Mouse (Mus musculus) cortical plate, adult 2 months (tissue): Measurements from ENCODE around the gene Gstm2. TPM values are rescaled to one million over a fixed set of nuclear protein-coding genes. Genes with fewer than 3 reads are reported as not detected.
"Not testable (repeated sequence)": the region's sequence is repeated elsewhere in the genome, so short reads cannot be mapped to it uniquely, and the experiment has no call there.

Experiments
- H3K27ac ChIP-seq: fragments of 200-500 bp; 2 replicates; pipeline ENCODE4 v1.5.1; 2012; ENCODE audit warnings: low read length, control low read depth, inconsistent platforms; ENCODE audit not compliant: insufficient read depth
- H3K4me1 ChIP-seq: fragments of 200-500 bp; 2 replicates; pipeline ENCODE4 v1.6.1; 2011; ENCODE audit warnings: low read length; ENCODE audit not compliant: control insufficient read depth, insufficient read depth
- H3K4me3 ChIP-seq: fragments of 200-500 bp; 2 replicates; pipeline ENCODE4 v1.5.1; 2011; ENCODE audit warnings: mild to moderate bottlenecking, low read length, control low read depth; ENCODE audit not compliant: insufficient read depth
- CTCF ChIP-seq: fragments of 200-500 bp; IDR thresholded peaks from 2 replicates; pipeline ENCODE4 v1.5.1; 2011; ENCODE audit warnings: mild to moderate bottlenecking, control low read depth, low read length; ENCODE audit not compliant: insufficient read depth; ENCODE audit errors: extremely low read depth
- POLR2A ChIP-seq: fragments of 200-500 bp; IDR thresholded peaks from 2 replicates; pipeline ENCODE4 v1.6.1; 2011; ENCODE audit warnings: mild to moderate bottlenecking, low read length, control low read depth; ENCODE audit not compliant: insufficient read depth; ENCODE audit errors: extremely low read depth
- polyA plus RNA-seq: library from polyadenylated mRNA; depleted of rRNA; stranded (reverse); fragments of >200 nt; gene quantifications from 2 replicates; pipeline ENCODE4 v1.2.3, GENCODE M21; 2012

The Gstm2 gene
- polyA plus RNA-seq, 1 experiment = 5.6 TPM

DNA sequence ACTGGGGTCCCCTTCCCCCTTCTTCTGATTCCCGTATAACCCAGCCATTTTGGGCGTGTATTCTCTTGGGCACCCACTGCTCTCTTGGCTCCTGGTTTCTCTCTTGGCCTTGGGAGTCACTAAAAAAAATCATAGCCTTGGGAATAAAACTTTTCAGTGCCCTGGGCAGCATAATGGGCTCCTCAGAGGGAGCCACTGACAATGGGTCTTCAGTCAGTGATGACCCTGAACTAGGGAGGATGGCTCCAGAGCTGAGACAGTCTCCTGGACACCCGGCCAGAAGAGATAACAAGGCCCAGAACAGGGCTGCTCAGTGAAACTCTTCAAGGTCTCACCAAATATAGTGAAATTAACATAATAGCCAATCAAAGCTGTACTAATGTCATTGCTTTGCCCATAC is 12.3 kb upstream of the Gstm2 start:
- TF ChIP-seq CTCF = no peak
- no peak for TF ChIP-seq POLR2A
- no peaks in the 10 kb centered on the region for H3K4me1 ChIP-seq
- H3K4me3 ChIP-seq = no peak overlapping the region
- no peak overlapping the region for H3K27ac ChIP-seq

DNA sequence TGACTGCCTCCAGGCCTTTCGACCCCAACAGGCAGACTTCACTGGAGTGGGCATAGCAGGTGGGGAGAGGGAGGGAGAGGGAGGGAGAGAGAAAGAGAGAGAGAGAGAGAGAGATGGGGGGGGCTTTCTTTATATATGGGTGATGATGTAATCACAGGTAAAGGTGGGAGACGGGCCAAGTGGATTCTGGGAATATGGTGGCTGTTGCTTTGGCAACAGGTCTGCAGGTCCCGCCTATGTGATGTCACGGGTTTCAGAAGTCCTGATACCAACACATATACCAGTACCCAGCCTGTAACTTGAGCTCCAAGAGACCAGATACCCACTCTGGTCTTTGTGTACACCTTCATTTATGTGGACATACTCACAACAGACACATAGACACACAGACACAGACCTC is 10.3 kb upstream of the Gstm2 start:
- H3K4me1 ChIP-seq = no peaks in the 10 kb centered on the region
- H3K27ac ChIP-seq = no peak overlapping the region
- TF ChIP-seq POLR2A = no peak
- TF ChIP-seq CTCF = no peak
- no peak overlapping the region for H3K4me3 ChIP-seq

DNA sequence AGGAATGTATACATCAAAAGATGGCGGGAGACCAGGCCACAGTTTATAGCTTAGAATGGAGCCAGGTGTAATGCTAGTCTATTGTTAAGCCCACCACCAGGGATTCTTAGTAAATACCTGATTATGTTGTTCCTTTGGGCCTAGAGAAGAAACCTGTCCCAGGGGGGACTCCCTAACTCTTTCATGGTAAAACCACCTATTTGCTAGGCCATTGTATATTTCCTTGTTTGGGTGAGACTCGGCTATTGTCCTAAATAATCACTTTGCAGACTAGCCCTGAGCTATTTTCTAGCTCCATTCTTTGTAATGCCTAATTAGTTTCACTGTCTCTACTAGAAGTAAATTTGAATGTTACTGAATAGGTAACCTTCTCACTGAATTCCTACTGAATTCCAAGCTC is 9.7 kb upstream of the Gstm2 start:
- not testable (repeated sequence) for H3K27ac ChIP-seq, H3K4me3 ChIP-seq, H3K4me1 ChIP-seq

DNA sequence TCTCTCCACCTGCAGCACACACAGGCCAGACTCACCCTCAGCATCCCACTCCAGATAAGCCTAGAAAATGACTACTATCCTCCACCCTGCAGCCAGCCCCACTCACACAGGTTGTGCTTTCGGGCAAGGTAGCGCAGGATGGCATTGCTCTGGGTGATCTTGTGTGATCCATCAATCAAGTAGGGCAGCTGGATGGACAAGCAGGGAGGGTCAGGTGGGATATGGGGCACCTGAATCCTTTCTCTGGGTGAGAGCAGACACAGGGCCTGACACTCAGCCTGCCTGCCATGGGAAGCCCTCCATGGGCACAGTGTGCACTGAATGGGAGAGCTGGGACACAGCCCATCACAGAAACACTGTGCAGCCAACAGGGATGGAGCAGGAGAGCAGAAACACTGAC is 1.1 kb downstream of the Gstm2 start:
- H3K4me3 ChIP-seq, H3K4me1 ChIP-seq, H3K27ac ChIP-seq: not testable (repeated sequence)

DNA sequence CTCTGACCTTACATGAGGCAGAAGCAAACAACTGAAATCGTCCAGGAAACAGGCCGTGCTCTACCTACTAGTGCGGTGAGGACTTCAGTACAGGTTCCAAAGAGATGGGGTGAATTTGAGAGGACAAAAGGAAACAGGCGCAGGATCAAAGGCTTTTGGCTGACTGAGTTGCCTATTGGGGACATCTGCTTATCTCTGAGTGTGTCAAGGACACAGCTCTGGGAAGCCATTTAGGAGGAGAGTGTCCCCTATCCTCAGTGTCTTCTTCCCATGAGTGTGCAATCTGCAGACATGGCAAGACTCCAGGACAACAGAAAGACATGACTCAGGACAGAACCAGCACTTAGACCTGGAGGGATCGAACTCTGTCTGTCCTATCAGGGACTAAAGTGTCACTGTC is 1.8 kb downstream of the Gstm2 start:
- no peak overlapping the region for H3K27ac ChIP-seq
- no peak overlapping the region for H3K4me3 ChIP-seq
- TF ChIP-seq CTCF (no peak), POLR2A (no peak)
- no peaks in the 10 kb centered on the region; the same call in 1 of the 2 replicates for H3K4me1 ChIP-seq

DNA sequence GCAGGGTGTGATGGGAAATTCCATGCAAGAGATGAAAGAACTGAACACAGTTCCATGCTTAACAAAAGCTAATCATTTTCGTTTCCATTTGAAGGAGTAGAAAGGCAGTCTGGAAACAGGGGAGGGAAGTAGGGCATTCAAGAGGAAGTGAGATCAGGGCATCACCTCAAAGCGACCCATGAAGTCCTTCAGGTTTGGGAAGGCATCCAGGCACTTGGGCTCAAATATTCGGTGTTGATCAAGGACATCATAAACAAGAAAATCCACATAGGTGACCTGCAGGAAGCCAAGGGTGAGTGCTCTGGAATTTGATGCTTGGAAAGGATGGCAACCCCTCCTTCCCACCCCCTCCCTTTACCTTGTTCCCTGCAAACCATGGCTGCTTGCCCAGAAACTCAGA is 2.5 kb downstream of the Gstm2 start:
- no peak for TF ChIP-seq POLR2A
- no peak for TF ChIP-seq CTCF
- Histone ChIP-seq H3K4me3 (no peak overlapping the region), H3K4me1 (no peaks in the 10 kb centered on the region; the same call in 1 of the 2 replicates), H3K27ac (no peak overlapping the region)

DNA sequence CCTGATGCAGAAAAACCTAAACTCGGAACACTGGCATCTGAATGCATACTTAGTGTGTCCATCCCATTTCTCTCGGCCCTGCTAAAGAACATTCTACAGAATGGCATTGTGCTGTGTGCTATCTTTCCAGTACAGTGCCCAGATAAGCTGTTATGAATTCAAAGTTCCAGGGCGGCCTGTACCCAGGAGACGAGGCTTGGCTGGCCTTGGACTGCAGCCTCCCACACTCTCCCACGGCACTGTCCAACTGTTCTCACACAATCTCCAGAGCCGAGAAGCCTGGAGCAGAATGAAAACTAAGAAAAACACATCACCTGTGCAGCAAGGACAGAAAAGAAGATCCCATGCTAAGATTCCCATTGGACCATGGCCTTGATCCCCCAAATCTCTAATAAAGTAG is 3.5 kb downstream of the Gstm2 start:
- Histone ChIP-seq H3K27ac (no peak overlapping the region), H3K4me3 (no peak overlapping the region), H3K4me1 (no peaks in the 10 kb centered on the region; the same call in 1 of the 2 replicates)
- TF ChIP-seq CTCF (no peak), POLR2A (no peak)

DNA sequence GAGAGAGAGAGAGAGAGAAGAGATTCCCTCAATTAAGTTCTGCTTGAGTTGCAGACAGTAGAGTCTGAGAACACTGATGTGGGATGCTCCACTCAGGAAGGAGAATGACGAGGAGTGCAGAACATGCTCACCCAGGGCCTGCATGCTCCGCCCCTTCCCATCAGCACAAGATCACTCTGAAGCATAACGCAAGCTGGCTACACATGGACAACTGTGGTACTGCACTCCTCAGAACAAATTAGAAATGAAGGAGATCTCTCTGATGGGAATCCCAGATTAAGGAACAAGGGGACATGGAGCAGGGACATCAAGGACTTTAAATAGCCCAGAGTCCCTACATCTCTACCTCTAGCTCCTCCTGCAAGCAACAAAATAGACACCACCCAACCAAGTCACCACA is 5.0 kb downstream of the Gstm2 start:
- no peak overlapping the region for H3K27ac ChIP-seq
- no peak for TF ChIP-seq POLR2A
- TF ChIP-seq CTCF = no peak
- no peak overlapping the region for H3K4me3 ChIP-seq
- no peaks in the 10 kb centered on the region; the same call in 1 of the 2 replicates for H3K4me1 ChIP-seq

DNA sequence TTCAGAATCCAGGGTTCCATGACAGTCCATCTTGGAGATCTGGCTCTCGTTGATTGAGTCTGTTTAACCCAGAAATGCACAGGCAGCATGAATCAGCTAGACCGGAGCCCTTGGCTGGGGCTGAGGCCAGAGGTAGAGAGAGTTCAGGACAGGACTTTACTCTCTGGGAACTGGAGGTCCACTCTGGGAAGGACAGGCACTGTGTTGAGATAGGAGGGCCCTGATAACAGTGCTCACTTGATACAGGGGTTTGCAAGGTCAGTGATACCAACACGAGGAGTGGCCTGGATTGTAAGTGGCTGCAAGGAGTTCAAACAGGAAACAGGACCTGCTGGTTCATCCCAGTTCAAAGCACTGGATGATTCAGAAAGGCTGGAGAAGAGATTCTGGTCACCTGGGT is 8.6 kb downstream of the Gstm2 start:
- no peak overlapping the region for H3K4me3 ChIP-seq
- TF ChIP-seq CTCF (no peak), POLR2A (no peak)
- no peaks in the 10 kb centered on the region for H3K4me1 ChIP-seq
- H3K27ac ChIP-seq = no peak overlapping the region

DNA sequence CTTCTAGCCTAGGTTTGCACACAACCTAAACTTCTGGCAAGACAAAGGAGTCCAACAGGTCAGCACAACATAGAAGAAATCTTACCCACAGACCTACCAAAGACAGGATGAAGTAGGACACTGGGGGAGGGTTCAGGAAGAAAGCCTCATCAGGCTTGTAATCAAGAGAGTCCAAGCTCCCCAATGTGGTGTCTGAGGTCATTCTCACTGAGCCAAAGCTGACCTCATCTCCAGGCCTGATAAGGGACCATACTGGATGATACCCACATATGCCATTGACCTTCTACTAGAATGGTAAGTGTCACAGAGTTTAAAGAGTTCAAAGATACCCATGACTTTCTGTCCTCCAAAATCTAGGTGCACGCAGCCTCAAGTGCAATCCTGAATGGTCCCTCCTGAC is 12.0 kb downstream of the Gstm2 start:
- Histone ChIP-seq H3K4me1 (no peaks in the 10 kb centered on the region), H3K27ac (no peak overlapping the region), H3K4me3 (no peak overlapping the region)
- TF ChIP-seq CTCF (no peak), POLR2A (no peak)

DNA sequence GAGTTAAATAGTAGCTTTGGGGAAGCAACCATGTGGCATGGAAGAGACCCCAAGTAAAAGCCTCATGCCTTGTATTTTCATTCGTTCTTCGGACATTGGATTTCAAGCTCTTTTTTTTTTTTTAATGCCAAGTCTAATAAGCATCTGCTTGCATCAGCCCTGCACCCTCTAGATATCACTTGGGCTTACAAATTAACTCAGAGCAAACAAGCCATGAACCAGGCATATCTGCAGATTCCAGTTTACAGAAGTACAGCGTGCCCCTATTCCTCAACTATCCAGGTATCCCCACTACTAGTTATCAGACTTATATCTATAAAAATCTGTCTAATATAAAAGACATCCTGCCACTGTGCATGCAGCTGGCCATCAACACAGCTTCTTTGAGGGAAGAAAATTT is 14.2 kb downstream of the Gstm2 start:
- TF ChIP-seq CTCF (no peak), POLR2A (no peak)
- Histone ChIP-seq H3K27ac (no peak overlapping the region), H3K4me3 (no peak overlapping the region), H3K4me1 (no peaks in the 10 kb centered on the region)

DNA sequence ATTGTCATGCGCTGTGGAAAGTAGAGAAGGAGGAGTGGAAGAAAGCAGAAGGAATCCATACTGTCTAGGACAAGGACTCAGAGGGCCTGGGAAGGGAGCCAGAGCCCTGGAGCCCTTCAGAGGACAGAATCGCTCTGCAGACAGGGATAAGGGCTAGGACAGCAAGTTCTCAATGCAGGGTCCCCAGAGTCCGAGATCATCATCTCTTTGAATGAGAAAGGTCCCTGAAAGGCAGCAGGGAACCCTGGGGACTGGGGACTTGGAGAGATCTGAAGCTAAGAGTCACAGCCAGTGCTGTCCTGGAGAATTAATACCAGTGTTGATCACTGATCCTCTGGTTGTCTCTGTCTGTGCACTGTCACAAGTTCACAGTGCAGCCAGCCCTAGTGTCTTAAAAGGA is 15.2 kb downstream of the Gstm2 start:
- H3K27ac ChIP-seq, H3K4me3 ChIP-seq, H3K4me1 ChIP-seq: not testable (repeated sequence)
